Mouse (Mus musculus): Measurements from ENCODE around the gene Ccn6.
"Not testable (repeated sequence)": the region's sequence is repeated elsewhere in the genome, so short reads cannot be mapped to it uniquely, and the experiment has no call there.

The Ccn6 gene

GRCm38 (mm10) chr10:39163694-39164093, at the start of gene Ccn6:
TSS of gene Ccn6 (minus strand) at chr10:39163794.
- no peak for DNase-seq (ENCODE audit: low spot score in 2 of 2)

- no peak for DNase-seq (ENCODE audit: low spot score in 2 of 2)
Observed at GRCm38 (mm10) chr10:39210031-39210430, 46.4 kb upstream of the Ccn6 start.

GRCm38 (mm10) chr10:39209161-39210025, 45.8 kb upstream of the Ccn6 start:
- DNase-seq (ENCODE audit: low spot score in 2 of 2), result peak; percentile 9

GRCm38 (mm10) chr10:39208712-39209111, 45.1 kb upstream of the Ccn6 start:
- no peak for DNase-seq (ENCODE audit: low spot score in 2 of 2)

GRCm38 (mm10) chr10:39207310-39207855, 43.8 kb upstream of the Ccn6 start:
- DNase-seq (ENCODE audit: low spot score in 2 of 2), result no peak

GRCm38 (mm10) chr10:39202490-39202889, 38.9 kb upstream of the Ccn6 start:
- DNase-seq (ENCODE audit: low spot score in 2 of 2), result no peak

GRCm38 (mm10) chr10:39198216-39198615, 34.6 kb upstream of the Ccn6 start:
- not testable (repeated sequence) for DNase-seq (ENCODE audit: low spot score in 2 of 2)

GRCm38 (mm10) chr10:39192673-39193072, 29.1 kb upstream of the Ccn6 start:
- DNase-seq (ENCODE audit: low spot score in 2 of 2), result no peak

GRCm38 (mm10) chr10:39185545-39185906, 21.9 kb upstream of the Ccn6 start:
- no peak for DNase-seq (ENCODE audit: low spot score in 2 of 2)

- peak in 1 of 2 experiments; percentile 34 for DNase-seq (ENCODE audit: low spot score in 2 of 2)
Observed at GRCm38 (mm10) chr10:39184864-39185544, 21.4 kb upstream of the Ccn6 start.

- no peak for DNase-seq (ENCODE audit: low spot score in 2 of 2)
Observed at GRCm38 (mm10) chr10:39176981-39177380, 13.4 kb upstream of the Ccn6 start.

- no peak for DNase-seq (ENCODE audit: low spot score in 2 of 2)
Observed at GRCm38 (mm10) chr10:39173077-39173476, 9.5 kb upstream of the Ccn6 start.

GRCm38 (mm10) chr10:39172540-39172931, 8.9 kb upstream of the Ccn6 start:
- no peak for DNase-seq (ENCODE audit: low spot score in 2 of 2)

- peak; percentile 86 for DNase-seq (ENCODE audit: low spot score in 2 of 2)
Observed at GRCm38 (mm10) chr10:39171603-39172539, 8.3 kb upstream of the Ccn6 start.

GRCm38 (mm10) chr10:39171134-39171533, 7.5 kb upstream of the Ccn6 start:
- peak; percentile 87 to 94 for DNase-seq (ENCODE audit: low spot score in 2 of 2)

- no peak for DNase-seq (ENCODE audit: low spot score in 2 of 2)
Observed at GRCm38 (mm10) chr10:39170706-39171105, 7.1 kb upstream of the Ccn6 start.

- DNase-seq (ENCODE audit: low spot score in 2 of 2), result peak; percentile 34 to 70
Observed at GRCm38 (mm10) chr10:39170181-39170580, 6.6 kb upstream of the Ccn6 start.

GRCm38 (mm10) chr10:39169642-39170041, 6.0 kb upstream of the Ccn6 start:
- no peak for DNase-seq (ENCODE audit: low spot score in 2 of 2)

GRCm38 (mm10) chr10:39167611-39168010, 4.0 kb upstream of the Ccn6 start:
- no peak for DNase-seq (ENCODE audit: low spot score in 2 of 2)

GRCm38 (mm10) chr10:39165632-39166115, 2.1 kb upstream of the Ccn6 start:
- DNase-seq (ENCODE audit: low spot score in 2 of 2), result peak; percentile 53 to 56
